Mouse (Mus musculus) mouse embryonic stem cell (cell line): Measurements from ENCODE around the gene Vapb.

ENCODE experiments used
- in situ Hi-C, 2 experiments: fragments of 300-500 bp; cut with MboI; formaldehyde crosslinking; loops; 1 replicate in 1 of 2; 3 replicates in 1 of 2; pipeline ENCODE4 v1.14.3; 2019 to 2020; ENCODE audit warnings: low sequenced_read_pairs in 2 of 2, low pct_unique_long_range_greater_than_20kb in 1 of 2, mixed read lengths in 1 of 2; ENCODE audit not compliant: unreplicated experiment in 1 of 2

Gene Vapb

GRCm38 (mm10) chr2:173775556-173775955 is 38.2 kb downstream of the Vapb start:
- in situ Hi-C loops = no loop called here

- in situ Hi-C loops = no loop called here
Measured at GRCm38 (mm10) chr2:173776108-173776507, 38.8 kb downstream of the Vapb start.

- in situ Hi-C loops = no loop called here
Measured at GRCm38 (mm10) chr2:173780931-173781330, 43.6 kb downstream of the Vapb start.

- in situ Hi-C loops = no loop called here
Measured at GRCm38 (mm10) chr2:173784366-173784765, 47.1 kb downstream of the Vapb start.

GRCm38 (mm10) chr2:173784884-173785283 is 47.6 kb downstream of the Vapb start:
- in situ Hi-C loops = no loop called here

DNA sequence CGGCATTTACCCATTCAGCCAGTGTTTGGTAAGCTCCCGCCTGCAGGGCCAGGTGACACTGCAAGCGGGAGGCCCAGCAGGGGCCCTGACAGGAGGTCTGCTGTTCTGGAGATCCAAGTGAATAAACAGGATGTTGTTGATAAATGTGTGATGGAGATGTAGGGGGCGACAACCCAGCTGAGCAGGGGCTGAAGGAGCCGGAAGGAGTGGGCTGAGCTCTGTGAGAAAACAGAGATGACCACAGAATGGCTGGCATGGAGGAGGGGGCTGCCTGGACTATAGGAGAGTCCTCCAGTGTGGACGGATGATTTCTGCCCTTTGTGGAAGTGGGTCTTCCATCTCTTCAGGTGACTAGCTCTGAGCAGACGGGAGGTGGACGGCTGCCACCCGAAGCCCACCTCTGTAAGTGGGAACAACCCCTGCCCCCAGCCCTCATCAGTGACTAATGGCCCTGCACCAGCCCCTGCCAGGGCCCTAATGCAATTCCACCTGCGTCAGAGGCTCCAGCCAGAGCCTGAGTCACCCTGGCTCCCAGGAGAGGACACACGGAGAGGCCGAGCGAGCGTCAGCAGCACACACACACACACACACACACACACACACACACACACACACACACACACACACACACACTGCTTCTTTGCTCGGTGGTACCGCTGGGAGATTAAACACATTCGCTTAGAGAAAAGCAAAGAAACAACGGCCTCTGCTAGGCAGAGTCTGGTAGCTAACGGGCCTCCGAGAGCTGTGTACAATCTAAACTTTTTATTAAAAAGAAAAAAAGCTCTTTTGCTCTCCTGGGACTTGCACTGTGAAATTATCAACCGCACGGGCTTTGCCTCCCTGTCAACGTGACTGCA is 52.9 kb downstream of the Vapb start:
- in situ Hi-C loops = no loop called here

DNA sequence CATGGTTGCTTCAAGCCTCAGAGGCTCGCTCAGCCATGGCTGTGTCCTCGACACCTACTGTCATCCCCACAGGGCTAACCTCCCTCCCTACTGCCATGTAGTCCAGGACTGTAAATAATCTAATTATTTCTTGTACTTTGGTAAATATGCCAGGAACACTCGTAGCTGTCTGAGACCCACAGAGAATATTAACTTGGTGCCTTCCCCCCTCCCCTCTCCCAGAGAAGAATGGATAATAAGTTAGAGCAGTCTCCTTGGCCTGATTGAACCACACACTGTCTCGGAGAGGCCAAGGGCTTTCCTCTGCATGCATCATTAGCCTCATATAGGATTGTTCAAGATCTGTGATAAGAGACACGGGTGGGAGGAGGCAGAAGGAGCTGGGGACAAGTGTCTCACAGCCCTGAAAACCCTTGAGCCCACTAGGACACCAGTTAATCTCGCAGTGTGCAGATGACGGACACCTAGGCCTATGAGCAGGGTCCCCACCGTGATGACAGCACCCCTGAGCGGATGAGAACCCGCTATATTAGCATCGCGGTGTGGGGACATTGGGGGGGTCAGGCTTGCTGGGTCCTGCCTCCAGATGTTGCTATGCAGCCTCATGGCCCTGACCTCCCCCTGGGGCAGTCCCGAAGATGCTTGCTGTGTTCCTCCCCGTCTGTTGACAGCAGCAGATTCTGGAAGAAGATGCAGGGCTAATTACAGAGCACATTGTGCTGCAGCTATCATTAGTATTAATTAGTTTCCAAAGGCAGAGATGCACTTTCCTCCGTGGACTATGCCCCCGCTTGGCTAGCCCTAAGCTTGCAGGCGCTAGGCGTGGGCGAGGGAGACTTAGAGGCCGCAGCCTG is 54.8 kb downstream of the Vapb start:
- in situ Hi-C loops = no loop called here

DNA sequence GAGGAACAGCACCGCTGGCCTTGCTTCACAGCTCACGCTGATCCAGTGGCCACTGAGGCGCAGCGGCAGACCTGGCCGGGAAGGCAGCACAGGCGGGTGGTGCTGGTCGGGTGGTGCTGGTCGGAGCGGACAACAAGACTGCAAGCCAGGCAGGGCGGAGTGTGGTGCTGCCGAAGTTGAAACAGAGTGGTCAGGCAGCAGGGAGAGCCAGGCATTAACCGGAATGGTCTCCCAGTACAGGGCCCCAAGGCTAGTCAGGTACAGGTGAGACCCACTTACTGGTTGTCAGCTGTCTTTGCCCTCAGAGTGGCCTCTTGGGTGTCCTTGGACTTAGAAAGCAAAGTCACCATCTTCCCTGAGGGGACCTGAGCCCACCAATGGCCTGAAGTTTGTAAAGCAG is 56.7 kb downstream of the Vapb start:
- in situ Hi-C loops = no loop called here

DNA sequence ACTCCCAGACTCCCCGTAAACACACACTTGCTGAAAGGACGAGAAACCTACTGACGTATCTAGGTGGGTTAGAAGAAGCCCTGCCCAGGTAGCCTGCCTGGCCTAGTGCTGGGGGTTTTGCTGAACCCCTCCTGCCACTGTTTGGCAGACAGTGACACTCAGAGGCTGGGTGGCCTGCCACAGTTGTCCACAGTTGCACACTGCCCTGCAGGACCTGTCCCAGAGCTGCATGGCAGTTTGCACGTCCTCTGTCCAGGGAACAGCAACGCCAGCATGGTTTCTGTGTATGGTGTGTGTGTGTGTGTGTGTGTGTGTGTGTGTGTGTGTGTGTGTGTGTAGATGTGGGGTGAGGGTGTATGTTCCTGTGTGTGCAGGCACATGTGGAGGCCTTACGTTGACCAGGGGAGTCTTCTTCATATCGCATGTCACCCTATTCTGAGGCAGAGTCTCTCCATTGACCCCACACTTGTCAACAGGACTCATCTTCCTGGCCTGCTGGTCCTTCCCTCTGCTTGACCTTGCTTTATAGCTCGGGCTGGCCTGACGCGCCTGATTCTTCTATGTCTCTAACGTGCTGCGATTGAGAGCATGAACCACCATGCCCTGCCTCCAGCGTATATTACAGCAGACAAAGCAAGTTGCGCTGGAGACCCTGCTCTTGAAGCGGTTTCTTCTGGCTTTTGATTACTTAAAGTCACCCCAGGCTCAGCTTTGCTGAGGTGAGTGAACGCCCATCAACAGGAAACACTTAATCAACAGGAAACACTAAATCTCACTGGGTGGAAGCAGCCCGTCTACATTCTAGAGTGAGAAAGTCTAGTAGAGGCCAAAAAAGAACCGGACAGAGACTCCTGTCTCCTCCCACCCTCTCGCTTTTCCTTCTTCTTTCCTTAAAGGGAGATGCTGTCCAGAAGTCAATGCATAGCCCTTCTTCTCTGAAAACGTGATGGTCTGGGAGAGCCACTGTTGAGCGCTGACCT is 57.5 kb downstream of the Vapb start:
- in situ Hi-C loops = no loop called here

DNA sequence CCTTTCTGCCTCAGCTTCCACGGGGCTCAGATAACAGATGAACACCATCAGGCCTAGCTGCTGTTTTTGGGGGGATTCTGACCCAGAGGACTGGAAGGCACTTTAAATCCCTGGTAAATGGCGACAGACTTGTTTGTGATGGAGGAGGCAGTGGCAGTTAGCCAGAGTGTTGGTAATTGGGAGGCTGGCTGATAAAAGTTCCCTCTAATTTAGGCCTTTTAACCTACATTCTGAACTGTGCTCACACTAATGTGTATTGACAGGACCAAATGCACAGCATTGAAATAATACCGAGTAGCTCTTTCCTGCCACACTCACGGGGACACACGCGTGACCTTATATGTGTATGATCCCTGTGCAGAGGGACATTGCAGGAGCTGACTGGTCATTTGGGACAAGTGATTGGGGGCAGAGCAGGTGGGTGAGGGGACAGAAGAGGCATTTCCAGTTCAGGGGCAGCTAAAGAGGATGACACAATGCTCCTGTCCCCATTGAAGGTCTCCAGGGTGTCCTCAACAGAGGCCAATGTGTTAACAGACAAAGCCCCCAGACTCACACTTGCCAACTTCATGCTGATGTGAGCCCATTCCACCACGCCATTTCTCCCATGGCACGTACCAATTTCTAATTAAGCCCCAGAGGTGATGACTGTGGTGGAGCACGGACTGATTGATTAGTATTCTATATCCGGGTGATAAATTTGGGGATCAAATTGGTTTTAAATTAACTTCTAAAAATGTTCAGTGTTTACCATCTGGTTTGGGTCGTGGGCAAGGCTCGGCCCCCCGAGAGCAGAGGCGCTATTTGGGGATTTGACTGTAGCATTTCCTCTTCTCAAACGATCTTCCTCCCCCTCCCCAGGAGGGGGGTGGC is 58.7 kb downstream of the Vapb start:
- in situ Hi-C loops = no loop called here

DNA sequence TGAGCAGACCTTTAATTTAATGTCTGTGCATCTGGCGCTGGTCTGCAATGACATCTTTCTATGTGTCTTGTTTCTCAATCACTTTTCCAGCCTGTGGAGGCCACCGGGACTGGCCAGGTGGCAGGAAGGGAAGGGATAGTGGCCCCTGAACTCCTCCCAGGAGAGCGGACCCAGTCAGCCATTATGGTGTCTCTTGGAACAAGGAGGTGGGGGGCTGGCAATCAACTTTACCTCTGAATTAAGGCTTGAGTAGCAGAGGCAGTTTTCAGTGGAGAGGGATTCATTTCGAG is 59.3 kb downstream of the Vapb start:
- in situ Hi-C loops = no loop called here

- in situ Hi-C loops = no loop called here
Measured at GRCm38 (mm10) chr2:173799513-173799912, 62.2 kb downstream of the Vapb start.

GRCm38 (mm10) chr2:173800566-173800965 is 63.3 kb downstream of the Vapb start:
- in situ Hi-C loops = no loop called here

DNA sequence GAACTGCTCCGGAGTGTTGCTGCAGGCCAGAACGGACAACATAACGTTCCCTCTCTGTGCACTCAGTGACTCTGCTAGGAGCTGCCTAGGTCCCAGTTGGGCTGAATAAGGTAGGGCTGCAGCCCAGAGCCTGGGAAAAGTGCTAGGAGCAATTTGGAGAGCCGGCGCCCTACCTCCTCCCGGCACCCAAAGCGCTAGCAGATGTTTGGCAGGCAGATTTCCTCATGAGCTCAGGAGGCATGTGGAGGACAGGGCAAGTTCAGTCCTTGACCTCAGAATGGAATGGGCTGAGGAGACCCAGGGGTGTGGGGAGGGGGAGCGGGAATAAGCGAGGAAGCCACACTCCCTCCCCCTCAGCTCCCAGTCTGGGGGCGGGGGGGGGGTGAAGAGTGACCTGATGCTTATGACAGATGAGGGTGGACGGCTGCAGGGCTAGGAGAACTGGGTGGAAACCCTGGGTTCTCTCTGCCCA is 64.1 kb downstream of the Vapb start:
- in situ Hi-C loops = no loop called here

GRCm38 (mm10) chr2:173802176-173802575 is 64.9 kb downstream of the Vapb start:
- in situ Hi-C loops = no loop called here

DNA sequence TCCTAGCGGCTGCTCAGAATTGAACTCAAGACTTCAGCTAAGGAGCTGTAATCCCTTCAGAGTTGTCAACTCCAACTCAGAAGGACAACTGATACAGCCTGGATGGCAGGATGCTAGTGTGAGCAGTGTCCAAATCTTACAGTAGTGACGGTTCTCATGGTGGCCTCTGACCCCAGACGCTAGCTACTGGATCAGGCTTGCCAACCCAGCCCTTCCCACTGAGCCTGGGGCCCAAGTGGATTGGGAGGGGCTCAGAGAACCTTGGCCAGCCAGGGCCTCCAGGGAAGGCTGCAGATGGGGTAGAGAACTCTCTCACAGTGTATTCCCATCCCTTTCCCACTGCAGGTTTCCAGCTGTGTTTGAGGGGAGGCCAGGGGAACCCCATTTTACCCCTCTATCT is 65.6 kb downstream of the Vapb start:
- in situ Hi-C loops = no loop called here

GRCm38 (mm10) chr2:173803827-173804226 is 66.5 kb downstream of the Vapb start:
- in situ Hi-C loops = no loop called here

- in situ Hi-C loops = no loop called here
Measured at GRCm38 (mm10) chr2:173806621-173807020, 69.3 kb downstream of the Vapb start.
